Mouse (Mus musculus): ENCODE data around the gene Gm572.

GRCm38 (mm10) chr4:148664021-148664420 lies 20.9 kb downstream of the Gm572 start:
- TF ChIP-seq CTCF (conservative IDR thresholded peaks at IDR 0.05; ENCODE audit: insufficient read depth, insufficient read length, low read depth, low read length), result no peak
- TF ChIP-seq POLR2A (IDR thresholded peaks at IDR 0.05; ENCODE audit: low read depth, low read length), result no peak
